Mouse (Mus musculus) hindbrain, embryonic 12.5 days (tissue): ENCODE measurements around the gene Slc3a2. TPM values are rescaled to one million over a fixed set of nuclear protein-coding genes. Genes with fewer than 3 reads are reported as not detected.

Experiments
- ATAC-seq: fragments of 200-750 bp; cut with Nextera tagmentation; 2 replicates; pipeline ENCODE4 v1.8.0; 2017; ENCODE audit warnings: moderate TSS enrichment; ENCODE audit not compliant: low FRiP score
- H3K27ac ChIP-seq: fragments of 300-500 bp; sonication (generic); 2 replicates; pipeline ENCODE4 v1.5.1; 2016; ENCODE audit warnings: mild to moderate bottlenecking
- H3K27me3 ChIP-seq: fragments of 300-500 bp; sonication (generic); 2 replicates; pipeline ENCODE4 v1.6.1; 2016; ENCODE audit warnings: mild to moderate bottlenecking
- H3K36me3 ChIP-seq: fragments of 300-500 bp; sonication (generic); 2 replicates; pipeline ENCODE4 v1.6.1; 2016; ENCODE audit warnings: mild to moderate bottlenecking
- H3K4me1 ChIP-seq: fragments of 300-500 bp; sonication (generic); 2 replicates; pipeline ENCODE4 v1.6.1; 2016
- H3K4me2 ChIP-seq: fragments of 300-500 bp; sonication (generic); replicated peaks from 2 replicates; pipeline ENCODE4 v1.6.1; 2016; ENCODE audit warnings: mild to moderate bottlenecking
- H3K4me3 ChIP-seq: fragments of 300-500 bp; sonication (generic); 2 replicates; pipeline ENCODE4 v1.5.1; 2016; ENCODE audit warnings: mild to moderate bottlenecking
- H3K9ac ChIP-seq: fragments of 300-500 bp; sonication (generic); 2 replicates; pipeline ENCODE4 v1.6.1; 2016; ENCODE audit warnings: mild to moderate bottlenecking, moderate library complexity
- H3K9me3 ChIP-seq: fragments of 300-500 bp; sonication (generic); replicated peaks from 2 replicates; pipeline ENCODE4 v1.6.1; 2016; ENCODE audit warnings: mild to moderate bottlenecking
- WGBS: fragments of 180-500 bp; shearing (Covaris S2); methylation state at CpG from one replicate; pipeline ENCODE4 v1.1.7; 2016; 5-methylcytosine and 5-hydroxymethylcytosine counted together
- polyA plus RNA-seq: library from polyadenylated mRNA; unstranded; fragments of >200 nt; fragmentation: Nextera tagmentation; extraction: Ambion mirVana; gene quantifications from 2 replicates; pipeline ENCODE4 v1.2.1, GENCODE M21; 2016

Gene Slc3a2
- 126 and 127 TPM in 2 replicates for polyA plus RNA-seq

GRCm38 (mm10) chr19:8722907-8723573 lies at the start of gene Slc3a2:
TSS of gene Slc3a2 (minus strand) at chr19:8723369.
- Histone ChIP-seq H3K9me3 (no peaks in the 10 kb centered on the region), H3K4me1 (peaks cover 26% of the 10 kb centered on the region), H3K4me3 (peak within 1 kb of the TSS; percentile 76), H3K27ac (peak within 1 kb of the TSS; percentile 95), H3K36me3 (peaks cover 30% of the 10 kb centered on the region), H3K27me3 (no peaks in the 10 kb centered on the region), H3K9ac (peak within 1 kb of the TSS; percentile 91), H3K4me2 (peak within 1 kb of the TSS; percentile 76)
- ATAC-seq: peak; percentile 96
- WGBS: under 1% methylated on average over 50 of the region's 50 CpGs

GRCm38 (mm10) chr19:8770567-8771270 lies 47.5 kb upstream of the Slc3a2 start, which contains the start of gene Tmem223:
TSS of gene Tmem223 (plus strand) at chr19:8770996.
- Histone ChIP-seq H3K4me2 (peak within 1 kb of the TSS; percentile 70), H3K9ac (peak within 1 kb of the TSS; percentile 97), H3K27ac (peak within 1 kb of the TSS; percentile 93), H3K9me3 (no peaks in the 10 kb centered on the region), H3K4me1 (peaks cover 31% of the 10 kb centered on the region), H3K36me3 (peaks cover 56% of the 10 kb centered on the region), H3K4me3 (peak within 1 kb of the TSS; percentile 83), H3K27me3 (no peaks in the 10 kb centered on the region)
- ATAC-seq: peak; percentile 46; the same call in 1 of the 2 replicates
- WGBS: 22% methylated on average over 29 of the region's 29 CpGs

GRCm38 (mm10) chr19:8765562-8765961 lies 42.4 kb upstream of the Slc3a2 start:
- Histone ChIP-seq H3K4me3 (no peak overlapping the region), H3K27me3 (no peaks in the 10 kb centered on the region), H3K9ac (no peak overlapping the region), H3K4me1 (peaks cover 4% of the 10 kb centered on the region; the same call in 1 of the 2 replicates), H3K36me3 (peaks cover 83% of the 10 kb centered on the region), H3K4me2 (no peak overlapping the region), H3K27ac (no peak overlapping the region), H3K9me3 (no peaks in the 10 kb centered on the region; the same call in 1 of the 2 replicates)
- 94% methylated on average over 9 of the region's 9 CpGs for WGBS
- no peak for ATAC-seq

GRCm38 (mm10) chr19:8763276-8763675 lies 40.1 kb upstream of the Slc3a2 start:
- no peaks in the 10 kb centered on the region; the same call in 1 of the 2 replicates for H3K9me3 ChIP-seq
- H3K27me3 ChIP-seq: no peaks in the 10 kb centered on the region
- ATAC-seq: no peak
- no peak overlapping the region for H3K4me2 ChIP-seq
- no peak overlapping the region for H3K4me3 ChIP-seq
- H3K4me1 ChIP-seq: peaks cover 8% of the 10 kb centered on the region
- peaks cover 61% of the 10 kb centered on the region for H3K36me3 ChIP-seq
- no peak overlapping the region for H3K27ac ChIP-seq
- H3K9ac ChIP-seq: no peak overlapping the region
- 90% methylated on average over 4 of the region's 4 CpGs for WGBS

GRCm38 (mm10) chr19:8760757-8761156 lies 37.6 kb upstream of the Slc3a2 start:
- Histone ChIP-seq H3K9ac (no peak overlapping the region), H3K4me2 (no peak overlapping the region), H3K27ac (no peak overlapping the region), H3K4me3 (no peak overlapping the region), H3K9me3 (no peaks in the 10 kb centered on the region; the same call in 1 of the 2 replicates), H3K4me1 (peaks cover 23% of the 10 kb centered on the region), H3K27me3 (no peaks in the 10 kb centered on the region), H3K36me3 (peaks cover 36% of the 10 kb centered on the region)
- WGBS: 80% methylated on average over 2 of the region's 2 CpGs
- ATAC-seq: no peak

- Histone ChIP-seq H3K9ac (no peak overlapping the region), H3K9me3 (no peaks in the 10 kb centered on the region), H3K4me1 (peaks cover 28% of the 10 kb centered on the region), H3K4me3 (no peak overlapping the region), H3K27ac (no peak overlapping the region), H3K27me3 (no peaks in the 10 kb centered on the region), H3K4me2 (no peak overlapping the region), H3K36me3 (peaks cover 30% of the 10 kb centered on the region)
- no peak for ATAC-seq
- 93% methylated on average over 2 of the region's 2 CpGs for WGBS
Measured at GRCm38 (mm10) chr19:8758899-8759298, 35.7 kb upstream of the Slc3a2 start.

- WGBS: 5% methylated on average over 14 of the region's 14 CpGs
- H3K9ac ChIP-seq: peak overlapping the region; percentile 98
- no peaks in the 10 kb centered on the region for H3K9me3 ChIP-seq
- H3K36me3 ChIP-seq: peaks cover 24% of the 10 kb centered on the region
- H3K27ac ChIP-seq: peak overlapping the region; percentile 91
- ATAC-seq: no peak; the same call in 1 of the 2 replicates
- peaks cover 28% of the 10 kb centered on the region for H3K4me1 ChIP-seq
- H3K27me3 ChIP-seq: no peaks in the 10 kb centered on the region
- H3K4me3 ChIP-seq: peak overlapping the region; percentile 99
- peak overlapping the region; percentile 72 for H3K4me2 ChIP-seq
Measured at GRCm38 (mm10) chr19:8757471-8757998, 34.4 kb upstream of the Slc3a2 start.

GRCm38 (mm10) chr19:8756635-8757387 lies 33.6 kb upstream of the Slc3a2 start, which contains the start of gene Nxf1:
TSS of gene Nxf1 (plus strand) at chr19:8757073.
- Histone ChIP-seq H3K4me3 (peak within 1 kb of the TSS; percentile 99), H3K4me2 (peak within 1 kb of the TSS; percentile 72), H3K9ac (peak within 1 kb of the TSS; percentile 98), H3K27me3 (no peaks in the 10 kb centered on the region), H3K36me3 (peaks cover 26% of the 10 kb centered on the region), H3K4me1 (peaks cover 28% of the 10 kb centered on the region), H3K27ac (peak within 1 kb of the TSS; percentile 91), H3K9me3 (no peaks in the 10 kb centered on the region)
- 1% methylated on average over 75 of the region's 75 CpGs for WGBS
- peak; percentile 94 for ATAC-seq

GRCm38 (mm10) chr19:8755652-8756051 lies 32.5 kb upstream of the Slc3a2 start:
- Histone ChIP-seq H3K36me3 (peaks cover 35% of the 10 kb centered on the region), H3K4me2 (peak overlapping the region; percentile 72), H3K4me1 (peaks cover 28% of the 10 kb centered on the region), H3K9ac (no peak overlapping the region), H3K4me3 (0 out of 2 replicates have a peak overlapping the region, but pooled peaks have one; percentile 99), H3K9me3 (no peaks in the 10 kb centered on the region), H3K27me3 (no peaks in the 10 kb centered on the region), H3K27ac (no peak overlapping the region)
- no peak for ATAC-seq
- 83% methylated on average over 3 of the region's 3 CpGs for WGBS

- no peak overlapping the region for H3K4me2 ChIP-seq
- peaks cover 78% of the 10 kb centered on the region for H3K36me3 ChIP-seq
- H3K4me3 ChIP-seq: no peak overlapping the region
- 71% methylated on average over 2 of the region's 2 CpGs for WGBS
- no peak for ATAC-seq
- H3K9me3 ChIP-seq: no peaks in the 10 kb centered on the region
- peaks cover 9% of the 10 kb centered on the region for H3K4me1 ChIP-seq
- H3K27ac ChIP-seq: no peak overlapping the region
- no peak overlapping the region for H3K9ac ChIP-seq
- H3K27me3 ChIP-seq: no peaks in the 10 kb centered on the region
Measured at GRCm38 (mm10) chr19:8747368-8747767, 24.2 kb upstream of the Slc3a2 start.

GRCm38 (mm10) chr19:8745382-8745781 lies 22.2 kb upstream of the Slc3a2 start:
- WGBS: 91% methylated on average over 1 of the region's 1 CpGs

More at GRCm38 (mm10) chr19:8745382-8745781, 22.2 kb upstream of the Slc3a2 start:
- peaks cover 64% of the 10 kb centered on the region for H3K36me3 ChIP-seq
- H3K27me3 ChIP-seq: no peaks in the 10 kb centered on the region
- peaks cover 20% of the 10 kb centered on the region for H3K4me1 ChIP-seq
- no peak overlapping the region for H3K27ac ChIP-seq
- H3K9me3 ChIP-seq: no peaks in the 10 kb centered on the region
- ATAC-seq: no peak
- H3K4me3 ChIP-seq: no peak overlapping the region
- no peak overlapping the region for H3K4me2 ChIP-seq
- no peak overlapping the region for H3K9ac ChIP-seq
